ENCODE assay signal across 8 mouse cellular contexts in the genomic region with DNA sequence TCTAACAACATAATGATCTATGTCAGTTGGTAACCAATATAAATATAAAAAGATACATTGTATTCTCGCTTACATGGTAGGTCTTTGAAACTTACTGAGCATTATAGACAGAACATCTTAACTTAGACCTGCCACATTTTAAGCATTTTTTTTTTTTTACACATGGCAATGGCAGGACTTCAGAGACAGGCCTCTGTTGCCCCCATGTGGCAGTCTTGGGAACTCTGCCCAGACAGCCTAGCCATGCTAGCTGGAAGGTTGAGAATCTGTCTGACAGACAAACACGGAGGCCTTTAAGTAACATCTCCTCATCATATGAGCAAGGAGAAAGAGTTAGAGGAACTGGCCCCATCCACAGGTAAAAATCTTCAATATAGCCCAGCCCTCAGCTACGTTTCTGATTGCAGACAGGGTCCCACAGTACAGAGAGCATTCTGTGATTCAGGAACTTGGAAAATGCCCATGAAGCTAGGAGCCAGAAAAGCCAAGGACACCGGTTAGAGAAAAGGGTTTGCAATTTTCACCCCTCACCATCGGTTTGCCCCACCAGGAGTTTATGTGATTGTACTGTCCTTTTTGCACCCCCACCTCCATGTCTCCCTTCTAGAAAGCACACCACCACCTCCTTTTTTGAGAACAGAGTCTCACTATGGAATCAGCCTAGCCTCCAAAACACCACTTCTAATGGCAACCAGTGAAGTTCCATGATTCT. TPM values are rescaled to one million over a fixed set of nuclear protein-coding genes. Genes with fewer than 3 reads are reported as not detected.
DNase-seq lines count a peak whose midpoint lies in the region; ATAC-seq lines count a peak whose summit lies in the region.

No protein-coding gene starts in this region.

- no peak overlapping the region for H3K4me3 ChIP-seq in heart, embryonic 10.5 days
- no peak overlapping the region for H3K4me3 ChIP-seq in hindbrain, embryonic 11.5 days (ENCODE audit: low read depth, low read length)

- no peaks in the 10 kb centered on the region for H3K36me3 ChIP-seq in heart, embryonic 10.5 days
- no peaks in the 10 kb centered on the region for H3K36me3 ChIP-seq in hindbrain, embryonic 11.5 days (ENCODE audit: control insufficient read depth, insufficient read depth, low read length)

- no peaks in the 10 kb centered on the region for H3K9me3 ChIP-seq in heart, embryonic 10.5 days
- H3K9me3 ChIP-seq in hindbrain, embryonic 11.5 days (ENCODE audit: control insufficient read depth, low read length): no peaks in the 10 kb centered on the region

- ATAC-seq in hindbrain, embryonic 11.5 days (ENCODE audit: low FRiP score): peak; percentile 39; the same call in 1 of the 2 replicates

- DNase-seq in heart, adult 18-20 months: peak; percentile 57 to 77
- no peak for DNase-seq in heart, embryonic 10.5 days (ENCODE audit: low spot score)
- DNase-seq in Muller cell, postnatal 12 days (ENCODE audit: inconsistent ontology term): peak; percentile 29
- DNase-seq in embryo, embryonic 10.5 days (ENCODE audit: low spot score): peak; percentile 71
- peak; percentile 69 for DNase-seq in hindbrain, embryonic 11.5 days (ENCODE audit: low spot score)
- DNase-seq in left cerebral cortex, adult 11 months (ENCODE audit: low spot score): peak; percentile 24
- DNase-seq in mesoderm, embryonic 11.5 days (ENCODE audit: low read depth, low spot score): peak; percentile 48
- DNase-seq in spleen, postnatal 14 days (ENCODE audit: low spot score in 2 of 2): peak; percentile 27 to 59

- 42% methylated on average over 5 of the region's 5 CpGs for WGBS in heart, embryonic 10.5 days
- WGBS in hindbrain, embryonic 11.5 days: 51% methylated on average over 5 of the region's 5 CpGs

- no peak overlapping the region for H3K9ac ChIP-seq in hindbrain, embryonic 11.5 days (ENCODE audit: low read depth, low read length)

- H3K27ac ChIP-seq in heart, embryonic 10.5 days: no peak overlapping the region
- H3K27ac ChIP-seq in hindbrain, embryonic 11.5 days (ENCODE audit: low read depth, low read length): no peak overlapping the region

- no peak overlapping the region for H3K4me2 ChIP-seq in hindbrain, embryonic 11.5 days (replicated peaks; ENCODE audit: low read depth, low read length)

- no peaks in the 10 kb centered on the region for H3K4me1 ChIP-seq in heart, embryonic 10.5 days
- H3K4me1 ChIP-seq in hindbrain, embryonic 11.5 days (replicated peaks; ENCODE audit: control insufficient read depth, insufficient read depth, low read length): no peaks in the 10 kb centered on the region

- no peaks in the 10 kb centered on the region for H3K27me3 ChIP-seq in heart, embryonic 10.5 days (ENCODE audit: insufficient read depth, poor library complexity, severe bottlenecking)
- no peaks in the 10 kb centered on the region for H3K27me3 ChIP-seq in hindbrain, embryonic 11.5 days (ENCODE audit: control insufficient read depth, insufficient read depth, low read length)

RNA-seq across cellular contexts. Expression of gene Tnfrsf8, which starts 19.2 kb away (rescaled TPM):
- total RNA-seq in heart, adult 18-20 months (2021): under 1 TPM; 0.07 to 0.15 TPM
- polyA plus RNA-seq in heart, embryonic 10.5 days (2016; fragmentation: Nextera tagmentation; extraction: Ambion mirVana): not detected in 2 replicates
- polyA plus RNA-seq in hindbrain, embryonic 11.5 days (2014; fragmentation: Nextera tagmentation; extraction: Ambion mirVana): 0.18 and 0.32 TPM in 2 replicates

RNA-seq across cellular contexts. Expression of gene Tnfrsf1b, which starts 49.1 kb away (rescaled TPM):
- 1 to 10 TPM; 6.5 to 6.6 TPM for total RNA-seq in heart, adult 18-20 months (2021)
- polyA plus RNA-seq in heart, embryonic 10.5 days (2016; fragmentation: Nextera tagmentation; extraction: Ambion mirVana): 2.5 and 4.2 TPM in 2 replicates
- polyA plus RNA-seq in hindbrain, embryonic 11.5 days (2014; fragmentation: Nextera tagmentation; extraction: Ambion mirVana): 1.6 and 1.8 TPM in 2 replicates
